Comparison of ENCODE assay signal across 25 mouse cellular contexts in the genomic region with DNA sequence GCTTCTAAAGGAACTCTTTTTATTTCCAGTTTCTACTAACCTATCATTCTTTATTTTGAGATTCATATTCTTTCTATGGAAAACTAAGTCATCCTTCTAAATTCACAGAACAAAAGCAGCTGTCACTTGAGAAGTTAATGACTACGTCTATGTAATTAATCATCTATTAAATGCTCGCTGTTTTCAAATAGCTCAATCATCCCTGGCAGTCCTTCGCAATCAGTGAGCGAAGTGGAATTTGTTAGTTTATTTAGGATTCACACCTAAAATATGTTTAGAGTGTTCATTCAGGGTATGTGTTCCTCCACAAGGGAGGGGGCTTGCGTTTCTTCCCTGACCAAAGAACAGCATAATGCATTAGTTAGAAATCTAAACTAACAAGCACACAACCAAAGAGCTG.
DNase-seq lines count a peak whose midpoint lies in the region; ATAC-seq lines count a peak whose summit lies in the region.
"Had no signal": no experiment of that assay in that cellular context is flagged by ENCODE, and none has a peak within 500 bp of the region (broad histone marks: within the 10 kb centered on the region; RNA-seq: fewer than 3 reads in every experiment).

No protein-coding gene starts in this region.

- peaks cover 17% of the 10 kb centered on the region for H3K4me1 ChIP-seq in forebrain, embryonic 13.5 days
- H3K4me1 ChIP-seq in forebrain, embryonic 11.5 days (replicated peaks; ENCODE audit: control insufficient read depth, insufficient read depth, low read length) = no peaks in the 10 kb centered on the region
- peaks cover 23% of the 10 kb centered on the region for H3K4me1 ChIP-seq in forebrain, embryonic 15.5 days
- 0 out of 2 replicates have a peak, but pooled peaks cover 3% of the 10 kb centered on the region for H3K4me1 ChIP-seq in forebrain, embryonic 12.5 days
- H3K4me1 ChIP-seq in forebrain, embryonic 16.5 days (replicated peaks; ENCODE audit: control insufficient read depth, insufficient read depth, low read length) = peaks cover 26% of the 10 kb centered on the region

- H3K27me3 ChIP-seq in forebrain, embryonic 13.5 days = no peaks in the 10 kb centered on the region
- no peaks in the 10 kb centered on the region for H3K27me3 ChIP-seq in forebrain, embryonic 11.5 days (ENCODE audit: control insufficient read depth, insufficient read depth, low read length)
- H3K27me3 ChIP-seq in forebrain, embryonic 15.5 days = no peaks in the 10 kb centered on the region
- no peaks in the 10 kb centered on the region for H3K27me3 ChIP-seq in forebrain, embryonic 12.5 days
- no peaks in the 10 kb centered on the region for H3K27me3 ChIP-seq in forebrain, embryonic 16.5 days (replicated peaks; ENCODE audit: control insufficient read depth, insufficient read depth, low read length)
- H3K27me3 ChIP-seq: CH12.LX; embryonic facial prominence, embryonic 13.5 days; embryonic facial prominence, embryonic 15.5 days had no signal

- no peak overlapping the region for H3K27ac ChIP-seq in forebrain, embryonic 13.5 days
- H3K27ac ChIP-seq in forebrain, embryonic 11.5 days (ENCODE audit: low read depth, low read length) = no peak overlapping the region
- H3K27ac ChIP-seq in forebrain, embryonic 15.5 days (replicated peaks) = no peak overlapping the region
- no peak overlapping the region for H3K27ac ChIP-seq in forebrain, embryonic 12.5 days
- no peak overlapping the region for H3K27ac ChIP-seq in forebrain, embryonic 16.5 days (ENCODE audit: low read length)
- H3K27ac ChIP-seq: embryonic facial prominence, embryonic 13.5 days; embryonic facial prominence, embryonic 15.5 days had no signal

- H3K9me3 ChIP-seq in forebrain, embryonic 13.5 days (replicated peaks) = no peaks in the 10 kb centered on the region
- H3K9me3 ChIP-seq in forebrain, embryonic 11.5 days (ENCODE audit: control insufficient read depth, low read length) = no peaks in the 10 kb centered on the region
- no peaks in the 10 kb centered on the region for H3K9me3 ChIP-seq in forebrain, embryonic 15.5 days
- no peaks in the 10 kb centered on the region for H3K9me3 ChIP-seq in forebrain, embryonic 12.5 days
- no peaks in the 10 kb centered on the region for H3K9me3 ChIP-seq in forebrain, embryonic 16.5 days (ENCODE audit: control insufficient read depth, low read length)
- H3K9me3 ChIP-seq: embryonic facial prominence, embryonic 13.5 days; embryonic facial prominence, embryonic 15.5 days; G1E had no signal

- no peak overlapping the region for H3K9ac ChIP-seq in forebrain, embryonic 13.5 days
- H3K9ac ChIP-seq in forebrain, embryonic 11.5 days (ENCODE audit: low read length) = no peak overlapping the region
- no peak overlapping the region for H3K9ac ChIP-seq in forebrain, embryonic 15.5 days (replicated peaks)
- no peak overlapping the region for H3K9ac ChIP-seq in forebrain, embryonic 12.5 days
- no peak overlapping the region for H3K9ac ChIP-seq in forebrain, embryonic 16.5 days (replicated peaks; ENCODE audit: low read depth, low read length)
- H3K9ac ChIP-seq: embryonic facial prominence, embryonic 13.5 days; embryonic facial prominence, embryonic 15.5 days had no signal

- 39% methylated on average over 5 of the region's 5 CpGs for WGBS in forebrain, embryonic 13.5 days
- WGBS in forebrain, embryonic 11.5 days = 61% methylated on average over 5 of the region's 5 CpGs
- WGBS in forebrain, embryonic 15.5 days = 18% methylated on average over 5 of the region's 5 CpGs
- 42% methylated on average over 5 of the region's 5 CpGs for WGBS in forebrain, embryonic 12.5 days
- 13% methylated on average over 5 of the region's 5 CpGs for WGBS in forebrain, embryonic 16.5 days

- ATAC-seq in forebrain, embryonic 13.5 days = peak; percentile 37
- no peak for ATAC-seq in forebrain, embryonic 11.5 days (replicated peaks; ENCODE audit: low FRiP score)
- ATAC-seq in forebrain, embryonic 15.5 days (replicated peaks) = peak; percentile 42
- no peak for ATAC-seq in forebrain, embryonic 12.5 days (ENCODE audit: low FRiP score)
- peak; percentile 54 for ATAC-seq in forebrain, embryonic 16.5 days
- ATAC-seq: CD4-positive, CD25-positive, alpha-beta regulatory T cell, adult 4 months had no signal

- H3K4me2 ChIP-seq in forebrain, embryonic 13.5 days = no peak overlapping the region; the same call in 1 of the 2 replicates
- no peak overlapping the region for H3K4me2 ChIP-seq in forebrain, embryonic 11.5 days (ENCODE audit: low read depth, low read length, severe bottlenecking)
- peak overlapping the region; percentile 19; the same call in 1 of the 2 replicates for H3K4me2 ChIP-seq in forebrain, embryonic 15.5 days (replicated peaks)
- no peak overlapping the region for H3K4me2 ChIP-seq in forebrain, embryonic 12.5 days
- peak overlapping the region; percentile 29 for H3K4me2 ChIP-seq in forebrain, embryonic 16.5 days (ENCODE audit: low read length)
- H3K4me2 ChIP-seq: embryonic facial prominence, embryonic 13.5 days; embryonic facial prominence, embryonic 15.5 days had no signal

- intact Hi-C loops in heart, postnatal 10 days (cut with DNase I) = no loop called here

- no peaks in the 10 kb centered on the region for H3K36me3 ChIP-seq in forebrain, embryonic 13.5 days (ENCODE audit: poor library complexity, severe bottlenecking)
- H3K36me3 ChIP-seq in forebrain, embryonic 11.5 days (ENCODE audit: control insufficient read depth, insufficient read depth, low read length) = no peaks in the 10 kb centered on the region
- no peaks in the 10 kb centered on the region for H3K36me3 ChIP-seq in forebrain, embryonic 15.5 days
- H3K36me3 ChIP-seq in forebrain, embryonic 12.5 days (replicated peaks) = no peaks in the 10 kb centered on the region
- no peaks in the 10 kb centered on the region for H3K36me3 ChIP-seq in forebrain, embryonic 16.5 days (ENCODE audit: control insufficient read depth, insufficient read depth)

- H3K4me3 ChIP-seq in forebrain, embryonic 13.5 days = no peak overlapping the region
- no peak overlapping the region for H3K4me3 ChIP-seq in forebrain, embryonic 11.5 days (ENCODE audit: low read depth, low read length)
- no peak overlapping the region for H3K4me3 ChIP-seq in forebrain, embryonic 15.5 days
- no peak overlapping the region for H3K4me3 ChIP-seq in forebrain, embryonic 12.5 days (replicated peaks)
- H3K4me3 ChIP-seq in forebrain, embryonic 16.5 days (replicated peaks; ENCODE audit: low read length) = no peak overlapping the region
- H3K4me3 ChIP-seq: embryonic facial prominence, embryonic 13.5 days; embryonic facial prominence, embryonic 15.5 days; erythroblast, embryonic 14.5 days had no signal

- no peak for DNase-seq in forebrain, embryonic 11.5 days (ENCODE audit: low spot score)
- peak; percentile 12 for DNase-seq in Muller cell, postnatal 12 days (ENCODE audit: inconsistent ontology term)
- no peak for DNase-seq in urinary bladder, postnatal 25 days (ENCODE audit: low spot score)
- DNase-seq in heart, postnatal 10 days = no peak
- DNase-seq: adrenal gland, adult 8-10 months; adrenal gland, postnatal 14 days; adrenal gland, postnatal 36 days; B cell, adult 2 months; cerebellum, adult 11 months; cerebellum, adult 18-20 months; cerebellum, adult 8-10 months; cerebellum, adult 9-11 months; cerebellum, postnatal 14 days; cerebellum, postnatal 36 days; embryo, embryonic 11 days had no signal

Comparison
In these comparisons a context has a peak if more than half of its experiments do, and no peak if none do; other contexts are left out.
1. ATAC-seq: peak in forebrain, embryonic 13.5 days (single experiment), forebrain, embryonic 15.5 days (single experiment) and forebrain, embryonic 16.5 days (single experiment); none in forebrain, embryonic 11.5 days (single experiment) and forebrain, embryonic 12.5 days (single experiment).
2. H3K4me2 ChIP-seq: peak in forebrain, embryonic 15.5 days (single experiment) and forebrain, embryonic 16.5 days (single experiment); none in forebrain, embryonic 13.5 days (single experiment), forebrain, embryonic 11.5 days (single experiment) and forebrain, embryonic 12.5 days (single experiment).